In the genomic region with DNA sequence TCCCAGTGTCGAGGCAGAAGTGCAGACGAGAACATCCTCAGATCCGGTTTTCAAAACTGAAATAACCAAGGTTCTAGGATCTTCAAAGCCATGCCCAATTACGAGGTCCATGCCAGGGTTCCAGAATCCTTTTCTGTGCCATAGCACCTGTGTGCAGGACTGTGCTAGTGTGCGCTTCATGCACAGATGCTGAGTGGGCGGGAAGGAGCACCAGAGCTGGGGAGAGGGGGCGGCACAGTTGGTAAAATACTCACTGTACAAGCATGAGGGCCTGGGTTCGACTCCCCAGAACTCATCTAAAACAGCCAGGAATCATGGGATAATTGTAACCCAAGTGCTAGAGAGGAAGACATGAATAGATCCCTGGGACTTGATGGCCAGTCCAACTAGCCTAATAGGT, we compare ENCODE assay signal across 25 mouse cellular contexts.
DNase-seq lines count a peak whose midpoint lies in the region; ATAC-seq lines count a peak whose summit lies in the region.
"Had no signal": no experiment of that assay in that cellular context is flagged by ENCODE, and none has a peak within 500 bp of the region (broad histone marks: within the 10 kb centered on the region; RNA-seq: fewer than 3 reads in every experiment).

No protein-coding gene starts in this region.

- H3K4me1 ChIP-seq in heart, embryonic 11.5 days (ENCODE audit: control insufficient read depth, insufficient read depth, low read length): no peaks in the 10 kb centered on the region
- H3K4me1 ChIP-seq: embryonic facial prominence, embryonic 15.5 days; forebrain, embryonic 10.5 days; hindbrain, embryonic 12.5 days had no signal

- H3K36me3 ChIP-seq in heart, embryonic 11.5 days (ENCODE audit: control insufficient read depth, insufficient read depth, low read length): no peaks in the 10 kb centered on the region
- H3K36me3 ChIP-seq: embryonic facial prominence, embryonic 15.5 days; forebrain, embryonic 10.5 days; G1E; hindbrain, embryonic 12.5 days had no signal

- H3K4me2 ChIP-seq in heart, embryonic 11.5 days: no peak overlapping the region
- H3K4me2 ChIP-seq: embryonic facial prominence, embryonic 15.5 days; hindbrain, embryonic 12.5 days had no signal

- H3K27me3 ChIP-seq in heart, embryonic 11.5 days (ENCODE audit: control insufficient read depth, insufficient read depth, low read length): no peaks in the 10 kb centered on the region
- H3K27me3 ChIP-seq: embryonic facial prominence, embryonic 15.5 days had no signal

- H3K27ac ChIP-seq in heart, embryonic 11.5 days (ENCODE audit: low read depth, low read length): no peak overlapping the region
- H3K27ac ChIP-seq: embryonic facial prominence, embryonic 15.5 days; forebrain, embryonic 10.5 days; gastrocnemius, adult 2 months; hindbrain, embryonic 12.5 days had no signal

- H3K9ac ChIP-seq in heart, embryonic 11.5 days (ENCODE audit: low read depth, low read length): no peak overlapping the region
- H3K9ac ChIP-seq: embryonic facial prominence, embryonic 15.5 days; hindbrain, embryonic 12.5 days had no signal

- H3K4me3 ChIP-seq in heart, embryonic 11.5 days (ENCODE audit: low read depth, low read length): no peak overlapping the region
- H3K4me3 ChIP-seq: embryonic facial prominence, embryonic 15.5 days; erythroblast, embryonic 14.5 days; forebrain, embryonic 10.5 days; gastrocnemius, adult 2 months; hindbrain, embryonic 12.5 days had no signal

- 77% methylated on average over 8 of the region's 8 CpGs for WGBS in heart, embryonic 11.5 days (ENCODE audit: insufficient replicate concordance)

- ATAC-seq in heart, embryonic 11.5 days (replicated peaks; ENCODE audit: insufficient number of reproducible peaks, low FRiP score, low TSS enrichment): no peak
- ATAC-seq: CD4-positive, CD25-positive, alpha-beta regulatory T cell, adult 4 months; forebrain, embryonic 14.5 days had no signal

- peak; percentile 80 for DNase-seq in heart, adult 11 months
- peak; percentile 14 to 20 for DNase-seq in left cerebral cortex, adult 18-20 months (ENCODE audit: low spot score in 2 of 2)
- DNase-seq in left cerebral cortex, adult 11 months (ENCODE audit: low spot score): no peak
- peak; percentile 21 for DNase-seq in right cerebral cortex, adult 18-20 months
- no peak for DNase-seq in right cerebral cortex, postnatal 14 days
- no peak for DNase-seq in kidney, postnatal 14 days
- DNase-seq: adrenal gland, adult 8-10 months; adrenal gland, postnatal 36 days; B cell, adult 2 months; cerebellum, adult 11 months; cerebellum, adult 8-10 months; cerebellum, postnatal 14 days; embryo, embryonic 11 days; gastrocnemius, adult 2 months; gastrocnemius, postnatal 25 days; heart, postnatal 10 days; heart, postnatal 4 days had no signal

- no peaks in the 10 kb centered on the region for H3K9me3 ChIP-seq in heart, embryonic 11.5 days (replicated peaks; ENCODE audit: control insufficient read depth, low read length)
- H3K9me3 ChIP-seq: embryonic facial prominence, embryonic 15.5 days; forebrain, embryonic 10.5 days; hindbrain, embryonic 12.5 days had no signal

Comparison
In these comparisons a context has a peak if more than half of its experiments do, and no peak if none do; other contexts are left out.
1. DNase-seq: peak in heart, adult 11 months (single experiment), left cerebral cortex, adult 18-20 months (2 of 2) and right cerebral cortex, adult 18-20 months (single experiment); none in left cerebral cortex, adult 11 months (single experiment), right cerebral cortex, postnatal 14 days (single experiment) and kidney, postnatal 14 days (single experiment).